8 mouse cellular contexts compared by ENCODE assay signal in genomic region chrX:85721226-85721625, GRCm38 (mm10). TPM values are rescaled to one million over a fixed set of nuclear protein-coding genes. Genes with fewer than 3 reads are reported as not detected.
DNase-seq lines count a peak whose midpoint lies in the region; ATAC-seq lines count a peak whose summit lies in the region.
"Had no signal": no experiment of that assay in that cellular context is flagged by ENCODE, and none has a peak within 500 bp of the region (broad histone marks: within the 10 kb centered on the region; RNA-seq: fewer than 3 reads in every experiment).

No protein-coding gene starts in this region.

- H3K4me2 ChIP-seq in kidney, embryonic 15.5 days: no peak overlapping the region
- no peak overlapping the region for H3K4me2 ChIP-seq in hindbrain, embryonic 14.5 days (replicated peaks)
- H3K4me2 ChIP-seq: embryonic facial prominence, embryonic 13.5 days had no signal

- ATAC-seq in kidney, embryonic 15.5 days (replicated peaks; ENCODE audit: low FRiP score): no peak
- ATAC-seq in granulocyte monocyte progenitor cell, adult 5-6 weeks (replicated peaks; ENCODE audit: poor library complexity, severe bottlenecking): peak; percentile 46; the same call in 1 of the 2 replicates
- ATAC-seq in hindbrain, embryonic 14.5 days (ENCODE audit: low FRiP score): no peak

- no peak overlapping the region for H3K4me3 ChIP-seq in kidney, embryonic 15.5 days (replicated peaks)
- H3K4me3 ChIP-seq in hindbrain, embryonic 14.5 days (replicated peaks; ENCODE audit: low read length): no peak overlapping the region
- H3K4me3 ChIP-seq: embryonic facial prominence, embryonic 13.5 days had no signal

- no peak overlapping the region for H3K27ac ChIP-seq in kidney, embryonic 15.5 days
- H3K27ac ChIP-seq in hindbrain, embryonic 14.5 days: no peak overlapping the region
- H3K27ac ChIP-seq: embryonic facial prominence, embryonic 13.5 days had no signal

- H3K9me3 ChIP-seq in kidney, embryonic 15.5 days (replicated peaks): no peaks in the 10 kb centered on the region
- no peaks in the 10 kb centered on the region for H3K9me3 ChIP-seq in hindbrain, embryonic 14.5 days (ENCODE audit: control insufficient read depth, low read length)
- H3K9me3 ChIP-seq: embryonic facial prominence, embryonic 13.5 days had no signal

- peaks cover 2% of the 10 kb centered on the region; the same call in 1 of the 2 replicates for H3K36me3 ChIP-seq in kidney, embryonic 15.5 days
- no peaks in the 10 kb centered on the region for H3K36me3 ChIP-seq in splenic B cell, adult 2 months (ENCODE audit: control insufficient read depth, insufficient read depth, low read length, poor library complexity, severe bottlenecking)
- no peaks in the 10 kb centered on the region for H3K36me3 ChIP-seq in hindbrain, embryonic 14.5 days (replicated peaks; ENCODE audit: control insufficient read depth, insufficient read depth)
- H3K36me3 ChIP-seq: embryonic facial prominence, embryonic 13.5 days had no signal

- H3K9ac ChIP-seq in kidney, embryonic 15.5 days: no peak overlapping the region
- H3K9ac ChIP-seq in hindbrain, embryonic 14.5 days: no peak overlapping the region
- H3K9ac ChIP-seq: embryonic facial prominence, embryonic 13.5 days had no signal

- DNase-seq in kidney, postnatal 10 days: peak; percentile 21
- peak; percentile 20 for DNase-seq in NIH3T3 (ENCODE audit: low read depth)
- DNase-seq in splenic B cell, adult 2 months (ENCODE audit: low read depth, low spot score): peak; percentile 55
- no peak for DNase-seq in right cerebral cortex, postnatal 36 days (ENCODE audit: low spot score in 2 of 2)
- no peak for DNase-seq in hindbrain, embryonic 14.5 days (ENCODE audit: low spot score)

- no peaks in the 10 kb centered on the region for H3K4me1 ChIP-seq in kidney, embryonic 15.5 days
- no peaks in the 10 kb centered on the region for H3K4me1 ChIP-seq in hindbrain, embryonic 14.5 days (replicated peaks; ENCODE audit: control insufficient read depth, insufficient read depth, low read length)
- H3K4me1 ChIP-seq: embryonic facial prominence, embryonic 13.5 days had no signal

- H3K27me3 ChIP-seq in kidney, embryonic 15.5 days: peaks cover 4% of the 10 kb centered on the region; the same call in 1 of the 2 replicates
- no peaks in the 10 kb centered on the region for H3K27me3 ChIP-seq in splenic B cell, adult 2 months (ENCODE audit: control insufficient read depth, insufficient read depth, low read length, poor library complexity, severe bottlenecking)
- no peaks in the 10 kb centered on the region for H3K27me3 ChIP-seq in hindbrain, embryonic 14.5 days (ENCODE audit: control insufficient read depth, insufficient read depth, low read length)

RNA-seq across cellular contexts. Expression of gene Gk, which starts 55.4 kb away (rescaled TPM):
- 33.5 and 34.6 TPM in 2 replicates for polyA plus RNA-seq in kidney, embryonic 15.5 days (2015; fragmentation: Nextera tagmentation; extraction: Ambion mirVana)
- 13.0 and 18.7 TPM in 2 replicates for total RNA-seq in granulocyte monocyte progenitor cell, adult 5-6 weeks (2014; fragmentation: Nextera tagmentation)
- 15.2 and 18.1 TPM in 2 replicates for total RNA-seq in granulocyte monocyte progenitor cell, adult 5-6 weeks (2017)
- polyA plus RNA-seq in hindbrain, embryonic 14.5 days (2014; fragmentation: Nextera tagmentation; extraction: Ambion mirVana): 11.1 and 14.8 TPM in 2 replicates

Comparison
In these comparisons a context has a peak if more than half of its experiments do, and no peak if none do; other contexts are left out.
1. DNase-seq: peak in kidney, postnatal 10 days (single experiment), NIH3T3 (single experiment) and splenic B cell, adult 2 months (single experiment); none in right cerebral cortex, postnatal 36 days (0 of 2) and hindbrain, embryonic 14.5 days (single experiment).